Mouse (Mus musculus) layer of hippocampus, adult 8-10 months (tissue): Measurements from ENCODE around the gene Rtn4rl1. TPM values are rescaled to one million over a fixed set of nuclear protein-coding genes. Genes with fewer than 3 reads are reported as not detected.
"Not testable (repeated sequence)": the region's sequence is repeated elsewhere in the genome, so short reads cannot be mapped to it uniquely, and the experiment has no call there.

Experiments used
- DNase-seq, 2 experiments: peaks; one replicate each; pipeline ENCODE4 v3.0.0; 2022; ENCODE audit warnings: low spot score in 2 of 2
- microRNA-seq, 2 experiments: library from miRNA; unstranded; fragments of <30 nt; microRNA quantifications; one replicate each; pipeline ENCODE4 v1.2.0; 2022
- total RNA-seq, 4 experiments: library from RNA; stranded (reverse); gene quantifications; 2 replicates each; pipeline ENCODE4 v1.2.4; 2022

Gene Rtn4rl1
- total RNA-seq, 4 experiments from 2014 or later: 80.7 to 110 (median 97.3) TPM

- no peak for DNase-seq
These were observed 101.3 kb downstream of the Rtn4rl1 start for GRCm38 (mm10) chr11:75294862-75295261.

GRCm38 (mm10) chr11:75295534-75295933, 102.0 kb downstream of the Rtn4rl1 start:
- not testable (repeated sequence) for DNase-seq

GRCm38 (mm10) chr11:75296406-75297005, 102.9 kb downstream of the Rtn4rl1 start:
- DNase-seq: no peak

- DNase-seq: no peak
These were observed 104.0 kb downstream of the Rtn4rl1 start for GRCm38 (mm10) chr11:75297631-75298030.

DNA sequence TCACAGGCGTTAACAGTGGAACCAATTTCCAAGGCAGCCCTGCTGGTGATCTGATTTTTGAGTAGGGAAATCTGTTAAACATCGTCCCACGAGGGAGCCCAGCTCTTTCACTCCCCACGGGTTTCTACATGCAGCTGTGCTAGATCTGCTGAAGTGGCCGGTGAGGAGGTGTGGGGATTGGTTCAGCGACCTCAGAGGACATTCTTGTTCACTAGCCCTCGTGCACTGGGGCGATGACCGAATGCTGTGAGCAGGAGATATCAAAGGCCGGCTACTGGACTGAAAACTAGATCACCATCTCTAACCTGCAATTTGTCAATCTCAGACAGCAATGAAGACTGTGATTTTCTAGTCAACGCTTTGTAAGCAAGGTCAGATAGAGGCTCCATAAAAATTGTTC, 104.9 kb downstream of the Rtn4rl1 start:
- no peak for DNase-seq

DNA sequence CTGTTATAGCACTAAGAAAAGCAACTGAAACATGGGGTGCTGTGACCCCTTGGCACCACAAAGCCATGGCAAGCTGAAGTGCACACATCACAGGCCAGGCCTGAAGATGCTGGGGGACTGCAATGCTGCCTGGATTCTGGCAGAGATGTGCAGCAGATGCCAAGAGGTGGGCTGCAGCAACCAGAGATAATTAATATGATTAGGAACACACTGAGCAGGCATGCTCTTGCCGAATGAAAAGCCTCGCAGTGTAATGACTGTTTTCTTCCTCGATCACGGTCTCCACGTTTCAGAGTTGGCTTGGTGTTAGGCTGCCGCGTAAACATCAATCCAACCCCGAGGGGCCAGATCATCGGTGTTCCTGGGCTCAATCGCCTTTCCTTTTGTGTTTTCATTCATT, 106.2 kb downstream of the Rtn4rl1 start:
- no peak for DNase-seq

- DNase-seq: no peak
These were observed 107.4 kb downstream of the Rtn4rl1 start for GRCm38 (mm10) chr11:75300954-75301353.

DNA sequence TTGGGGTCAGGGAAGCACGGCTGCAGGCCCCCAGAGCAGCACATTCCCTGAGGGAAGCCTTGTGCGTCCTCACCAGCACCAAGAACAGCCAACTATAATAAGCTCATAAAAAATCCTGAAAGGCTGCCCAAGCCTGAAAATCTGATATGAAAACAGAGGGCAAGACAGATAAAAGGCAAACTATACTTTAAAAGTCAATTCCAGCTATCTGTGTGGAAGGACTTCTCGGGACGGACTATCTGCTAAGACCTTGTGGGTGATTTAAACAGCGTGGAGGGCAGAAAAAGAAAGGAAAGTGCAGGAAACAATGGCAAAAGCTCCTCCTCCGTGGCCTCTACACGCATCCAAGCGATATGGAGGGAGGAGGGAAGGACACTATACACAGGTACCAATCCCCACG, 111.2 kb downstream of the Rtn4rl1 start:
- DNase-seq: no peak

GRCm38 (mm10) chr11:75308650-75309049, 115.1 kb downstream of the Rtn4rl1 start:
- no peak for DNase-seq

GRCm38 (mm10) chr11:75310813-75311212, 117.2 kb downstream of the Rtn4rl1 start:
- DNase-seq: no peak

GRCm38 (mm10) chr11:75311751-75312150, 118.2 kb downstream of the Rtn4rl1 start:
- DNase-seq: no peak

GRCm38 (mm10) chr11:75313834-75314233, 120.3 kb downstream of the Rtn4rl1 start:
- no peak for DNase-seq

Small RNA genes lying within 50 kb of the gene (microRNA-seq; reads per million reads assigned to microRNA genes)
- 14,496 to 14,965 reads per million in 2 experiments for gene Mir132
- 216 to 261 reads per million in 2 experiments for gene Mir212

Other genes with a start within 250 kb of the Rtn4rl1 start
- gene Hic1, start 24.3 kb upstream of the Rtn4rl1 start, total RNA-seq: 1 to 10 TPM; 2.9 to 4.9 (median 3.9) TPM
- 10 to 100 TPM; 15.6 to 23.4 (median 19.8) TPM for gene Ovca2, start 14.9 kb upstream of the Rtn4rl1 start, total RNA-seq
- gene Dph1, start 2.5 kb upstream of the Rtn4rl1 start, total RNA-seq: 10 to 100 TPM; 28.9 to 38.6 (median 30.9) TPM
- gene Rpa1, start 154.5 kb downstream of the Rtn4rl1 start, total RNA-seq: 10 to 100 TPM; 61.7 to 67.5 (median 66.1) TPM
- 10 to 100 TPM; 15.0 to 23.6 (median 19.6) TPM for gene Smyd4, start 154.7 kb downstream of the Rtn4rl1 start, total RNA-seq
- 10 to 100 TPM in 3 of 4 experiments, 1 to 10 TPM in 1; 9.7 to 16.0 (median 11.5) TPM for gene Serpinf1, start 228.9 kb downstream of the Rtn4rl1 start, total RNA-seq
- gene Serpinf2, start 245.8 kb downstream of the Rtn4rl1 start, total RNA-seq: 1 to 10 TPM in 2 of 4 experiments, under 1 TPM in 2; 0.45 to 4.0 (median 1.8) TPM